Mouse (Mus musculus) brain, embryonic 14.5 days (tissue): ENCODE measurements around the gene Tex22.

ENCODE experiments used
- CTCF ChIP-seq: fragments of 200-500 bp; IDR thresholded peaks from 2 replicates; pipeline ENCODE4 v1.5.1; 2012; ENCODE audit warnings: inconsistent platforms, mild to moderate bottlenecking, moderate library complexity, borderline replicate concordance; ENCODE audit not compliant: insufficient read depth, insufficient read length; ENCODE audit errors: extremely low read depth
- POLR2A ChIP-seq: fragments of 200-500 bp; IDR thresholded peaks from 2 replicates; pipeline ENCODE4 v1.6.1; 2012; ENCODE audit warnings: mild to moderate bottlenecking, inconsistent platforms, borderline replicate concordance; ENCODE audit not compliant: poor library complexity, insufficient read depth, insufficient read length, severe bottlenecking; ENCODE audit errors: extremely low read depth

- TF ChIP-seq CTCF (no peak), POLR2A (no peak)
These were observed 10.6 kb upstream of the Tex22 start for GRCm38 (mm10) chr12:113063700-113064099.
